Mouse (Mus musculus): Measurements from ENCODE around the gene Gm49425. TPM values are rescaled to one million over a fixed set of nuclear protein-coding genes. Genes with fewer than 3 reads are reported as not detected.
"Not testable (repeated sequence)": the region's sequence is repeated elsewhere in the genome, so short reads cannot be mapped to it uniquely, and the experiment has no call there.

Gm49425 gene
- not detected in 2 replicates for polyA plus RNA-seq (2014; fragmentation: Nextera tagmentation; extraction: Ambion mirVana)

- H3K9me3 ChIP-seq (ENCODE audit: control insufficient read depth, low read length); H3K27me3 ChIP-seq (ENCODE audit: control insufficient read depth, insufficient read depth, low read length); H3K4me1 ChIP-seq (ENCODE audit: control insufficient read depth, insufficient read depth, low read length); ATAC-seq (ENCODE audit: low FRiP score); H3K36me3 ChIP-seq (ENCODE audit: control insufficient read depth, insufficient read depth, low read length); DNase-seq (ENCODE audit: low spot score, missing footprints); H3K27ac ChIP-seq (ENCODE audit: low read depth, low read length); H3K9ac ChIP-seq (ENCODE audit: low read length); H3K4me3 ChIP-seq (ENCODE audit: low read depth, low read length); H3K4me2 ChIP-seq: not testable (repeated sequence)
- WGBS, result 74% methylated on average over 2 of the region's 2 CpGs
These were observed at the start of gene Gm49425 for GRCm38 (mm10) chr15:101517161-101517560. Gm49425 (minus strand) TSS chr15:101517261.

GRCm38 (mm10) chr15:101562850-101563249, 45.8 kb upstream of the Gm49425 start, which contains the start of gene Krt90:
Krt90 (minus strand) TSS chr15:101562950.
- peaks cover 7% of the 10 kb centered on the region for H3K4me1 ChIP-seq (ENCODE audit: control insufficient read depth, insufficient read depth, low read length)
- no peaks in the 10 kb centered on the region for H3K36me3 ChIP-seq (ENCODE audit: control insufficient read depth, insufficient read depth, low read length)
- H3K9ac ChIP-seq (ENCODE audit: low read length), result no peak within 1 kb of the TSS
- WGBS, result 53% methylated on average over 5 of the region's 5 CpGs
- H3K27me3 ChIP-seq (ENCODE audit: control insufficient read depth, insufficient read depth, low read length), result no peaks in the 10 kb centered on the region
- no peak within 1 kb of the TSS for H3K27ac ChIP-seq (ENCODE audit: low read depth, low read length)
- H3K4me2 ChIP-seq, result no peak within 1 kb of the TSS
- H3K9me3 ChIP-seq (ENCODE audit: control insufficient read depth, low read length), result no peaks in the 10 kb centered on the region
- no peak within 1 kb of the TSS for H3K4me3 ChIP-seq (ENCODE audit: low read depth, low read length)
- DNase-seq (ENCODE audit: low spot score, missing footprints), result no peak
- ATAC-seq (ENCODE audit: low FRiP score), result no peak

DNA sequence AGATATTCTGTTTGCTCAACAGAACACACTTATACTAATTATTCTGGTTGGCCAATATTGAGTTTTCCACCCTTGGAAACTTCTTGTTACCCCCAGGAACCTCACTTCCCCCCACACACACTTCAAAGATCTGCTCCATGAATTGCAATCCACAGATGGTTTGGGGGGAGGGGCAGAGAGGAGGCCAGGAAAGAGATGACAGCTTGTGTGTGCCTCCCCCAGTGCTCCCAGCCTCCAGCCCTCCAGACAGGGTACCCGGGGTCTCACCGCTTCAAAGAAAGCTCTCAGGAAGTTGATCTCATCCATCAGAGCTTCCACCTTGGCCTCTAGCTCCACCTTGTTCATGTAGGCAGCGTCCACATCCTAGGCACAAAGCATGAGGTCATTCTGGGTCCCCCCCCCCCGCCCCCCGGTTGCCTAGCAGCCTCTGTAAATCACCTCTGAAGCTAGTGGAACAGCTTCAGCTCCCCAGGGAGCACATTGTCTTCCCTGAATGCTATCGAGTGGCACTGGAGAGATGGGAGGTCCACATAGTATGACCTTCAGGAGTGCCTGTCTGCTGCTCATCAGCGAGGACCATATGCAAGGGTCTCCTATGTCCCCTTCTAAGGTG, 41.1 kb upstream of the Gm49425 start:
- H3K4me1 ChIP-seq (ENCODE audit: control insufficient read depth, insufficient read depth, low read length), result peaks cover 7% of the 10 kb centered on the region
- H3K4me2 ChIP-seq, result no peak overlapping the region
- H3K27ac ChIP-seq (ENCODE audit: low read depth, low read length), result no peak overlapping the region
- peak; percentile 24; the same call in 1 of the 2 replicates for ATAC-seq (ENCODE audit: low FRiP score)
- 9% methylated on average over 7 of the region's 7 CpGs for WGBS
- H3K9me3 ChIP-seq (ENCODE audit: control insufficient read depth, low read length), result no peaks in the 10 kb centered on the region
- DNase-seq (ENCODE audit: low spot score, missing footprints), result peak; percentile 90
- no peak overlapping the region for H3K9ac ChIP-seq (ENCODE audit: low read length)
- no peaks in the 10 kb centered on the region for H3K36me3 ChIP-seq (ENCODE audit: control insufficient read depth, insufficient read depth, low read length)
- H3K4me3 ChIP-seq (ENCODE audit: low read depth, low read length), result no peak overlapping the region
- no peaks in the 10 kb centered on the region for H3K27me3 ChIP-seq (ENCODE audit: control insufficient read depth, insufficient read depth, low read length)

- H3K4me3 ChIP-seq (ENCODE audit: low read depth, low read length), result no peak overlapping the region
- H3K27me3 ChIP-seq (ENCODE audit: control insufficient read depth, insufficient read depth, low read length), result no peaks in the 10 kb centered on the region
- no peak overlapping the region for H3K27ac ChIP-seq (ENCODE audit: low read depth, low read length)
- peak; percentile 81 for ATAC-seq (ENCODE audit: low FRiP score)
- peak overlapping the region; percentile 24; the same call in 1 of the 2 replicates for H3K4me2 ChIP-seq
- 0% methylated on average over 11 of the region's 11 CpGs for WGBS
- H3K4me1 ChIP-seq (ENCODE audit: control insufficient read depth, insufficient read depth, low read length), result peaks cover 7% of the 10 kb centered on the region
- DNase-seq (ENCODE audit: low spot score, missing footprints), result peak; percentile 87
- H3K36me3 ChIP-seq (ENCODE audit: control insufficient read depth, insufficient read depth, low read length), result no peaks in the 10 kb centered on the region
- H3K9ac ChIP-seq (ENCODE audit: low read length), result no peak overlapping the region
- no peaks in the 10 kb centered on the region for H3K9me3 ChIP-seq (ENCODE audit: control insufficient read depth, low read length)
These were observed 36.1 kb upstream of the Gm49425 start for GRCm38 (mm10) chr15:101553169-101553568.

GRCm38 (mm10) chr15:101552188-101552587, 35.1 kb upstream of the Gm49425 start:
- 88% methylated on average over 8 of the region's 8 CpGs for WGBS
- no peaks in the 10 kb centered on the region for H3K27me3 ChIP-seq (ENCODE audit: control insufficient read depth, insufficient read depth, low read length)

DNA sequence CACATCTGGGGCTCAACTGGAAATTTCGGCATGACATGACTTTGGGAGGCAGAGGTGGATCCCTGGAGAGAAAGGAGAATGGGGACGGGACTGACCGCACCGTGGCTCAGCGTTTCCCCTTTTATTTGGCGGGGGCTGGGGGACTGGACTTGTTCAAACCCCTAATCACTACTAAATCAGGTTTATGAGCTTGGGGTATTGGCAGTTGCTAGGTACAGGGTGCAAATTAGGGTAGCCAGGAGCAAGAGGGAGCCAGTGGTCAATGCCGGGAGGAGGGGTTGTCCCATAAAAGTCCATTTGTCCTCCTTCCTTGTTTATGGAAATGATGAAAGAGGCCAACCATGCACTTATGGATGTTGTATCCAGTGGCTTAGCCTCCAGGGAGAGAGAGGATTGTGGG, 33.5 kb upstream of the Gm49425 start, which contains the start of gene Krt82:
Krt82 (minus strand) TSS at position 101 of the 400 bp plus-strand sequence.
- H3K9me3 ChIP-seq (ENCODE audit: control insufficient read depth, low read length), result no peaks in the 10 kb centered on the region
- no peaks in the 10 kb centered on the region for H3K27me3 ChIP-seq (ENCODE audit: control insufficient read depth, insufficient read depth, low read length)
- no peak within 1 kb of the TSS for H3K4me2 ChIP-seq
- no peak within 1 kb of the TSS for H3K9ac ChIP-seq (ENCODE audit: low read length)
- WGBS, result 87% methylated on average over 7 of the region's 7 CpGs
- no peaks in the 10 kb centered on the region for H3K36me3 ChIP-seq (ENCODE audit: control insufficient read depth, insufficient read depth, low read length)
- peaks cover 4% of the 10 kb centered on the region; the same call in 1 of the 2 replicates for H3K4me1 ChIP-seq (ENCODE audit: control insufficient read depth, insufficient read depth, low read length)
- no peak within 1 kb of the TSS for H3K4me3 ChIP-seq (ENCODE audit: low read depth, low read length)
- no peak for ATAC-seq (ENCODE audit: low FRiP score)
- no peak for DNase-seq (ENCODE audit: low spot score, missing footprints)
- H3K27ac ChIP-seq (ENCODE audit: low read depth, low read length), result no peak within 1 kb of the TSS

More at GRCm38 (mm10) chr15:101552188-101552587, 35.1 kb upstream of the Gm49425 start:
- ATAC-seq (ENCODE audit: low FRiP score) (no peak), DNase-seq (ENCODE audit: low spot score, missing footprints) (no peak)
- H3K4me1 ChIP-seq (ENCODE audit: control insufficient read depth, insufficient read depth, low read length), result peaks cover 4% of the 10 kb centered on the region; the same call in 1 of the 2 replicates
- no peaks in the 10 kb centered on the region for H3K9me3 ChIP-seq (ENCODE audit: control insufficient read depth, low read length)
- H3K4me3 ChIP-seq (ENCODE audit: low read depth, low read length), result no peak overlapping the region
- H3K9ac ChIP-seq (ENCODE audit: low read length), result no peak overlapping the region
- H3K36me3 ChIP-seq (ENCODE audit: control insufficient read depth, insufficient read depth, low read length), result no peaks in the 10 kb centered on the region
- H3K27ac ChIP-seq (ENCODE audit: low read depth, low read length), result no peak overlapping the region
- no peak overlapping the region for H3K4me2 ChIP-seq

GRCm38 (mm10) chr15:101544478-101544877, 27.4 kb upstream of the Gm49425 start:
- 79% methylated on average over 3 of the region's 3 CpGs for WGBS
- no peak overlapping the region for H3K27ac ChIP-seq (ENCODE audit: low read depth, low read length)
- no peaks in the 10 kb centered on the region for H3K4me1 ChIP-seq (ENCODE audit: control insufficient read depth, insufficient read depth, low read length)
- no peaks in the 10 kb centered on the region for H3K9me3 ChIP-seq (ENCODE audit: control insufficient read depth, low read length)
- no peak overlapping the region for H3K9ac ChIP-seq (ENCODE audit: low read length)
- no peak for ATAC-seq (ENCODE audit: low FRiP score)
- H3K36me3 ChIP-seq (ENCODE audit: control insufficient read depth, insufficient read depth, low read length), result no peaks in the 10 kb centered on the region
- no peaks in the 10 kb centered on the region for H3K27me3 ChIP-seq (ENCODE audit: control insufficient read depth, insufficient read depth, low read length)
- DNase-seq (ENCODE audit: low spot score, missing footprints), result no peak
- no peak overlapping the region for H3K4me3 ChIP-seq (ENCODE audit: low read depth, low read length)
- no peak overlapping the region for H3K4me2 ChIP-seq

DNA sequence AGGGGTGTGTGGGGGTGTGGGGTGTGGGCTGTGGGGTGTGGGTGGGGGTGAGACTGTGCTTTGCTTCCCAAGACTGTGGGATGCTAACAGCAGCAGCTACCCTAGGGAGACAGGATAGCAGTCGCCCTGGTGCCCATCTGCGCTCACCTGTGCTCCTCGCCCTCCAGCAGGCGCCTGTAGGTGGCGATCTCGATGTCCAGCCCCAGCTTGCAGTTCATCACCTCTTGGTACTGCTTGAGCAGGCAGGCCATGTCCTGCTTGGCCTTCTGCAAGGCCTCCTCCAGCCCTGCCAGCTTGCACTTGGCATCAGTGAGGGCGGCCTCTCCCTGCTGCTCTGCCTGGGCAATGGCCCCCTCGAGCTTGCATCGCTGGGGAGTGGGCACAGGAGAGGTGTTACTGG, 25.5 kb upstream of the Gm49425 start:
- H3K4me1 ChIP-seq (ENCODE audit: control insufficient read depth, insufficient read depth, low read length), result no peaks in the 10 kb centered on the region
- no peak for ATAC-seq (ENCODE audit: low FRiP score)
- 53% methylated on average over 8 of the region's 9 CpGs for WGBS
- no peak overlapping the region for H3K9ac ChIP-seq (ENCODE audit: low read length)
- no peak overlapping the region for H3K4me2 ChIP-seq
- DNase-seq (ENCODE audit: low spot score, missing footprints), result no peak
- no peak overlapping the region for H3K4me3 ChIP-seq (ENCODE audit: low read depth, low read length)
- H3K36me3 ChIP-seq (ENCODE audit: control insufficient read depth, insufficient read depth, low read length), result no peaks in the 10 kb centered on the region
- no peak overlapping the region for H3K27ac ChIP-seq (ENCODE audit: low read depth, low read length)
- H3K27me3 ChIP-seq (ENCODE audit: control insufficient read depth, insufficient read depth, low read length), result no peaks in the 10 kb centered on the region
- H3K9me3 ChIP-seq (ENCODE audit: control insufficient read depth, low read length), result no peaks in the 10 kb centered on the region

GRCm38 (mm10) chr15:101538580-101538900, 21.5 kb upstream of the Gm49425 start:
- Histone ChIP-seq H3K4me1 (ENCODE audit: control insufficient read depth, insufficient read depth, low read length) (no peaks in the 10 kb centered on the region), H3K4me2 (no peak overlapping the region), H3K36me3 (ENCODE audit: control insufficient read depth, insufficient read depth, low read length) (no peaks in the 10 kb centered on the region), H3K9me3 (ENCODE audit: control insufficient read depth, low read length) (no peaks in the 10 kb centered on the region), H3K27ac (ENCODE audit: low read depth, low read length) (no peak overlapping the region), H3K4me3 (ENCODE audit: low read depth, low read length) (no peak overlapping the region), H3K9ac (ENCODE audit: low read length) (no peak overlapping the region), H3K27me3 (ENCODE audit: control insufficient read depth, insufficient read depth, low read length) (no peaks in the 10 kb centered on the region)
- WGBS, result 81% methylated on average over 4 of the region's 4 CpGs
- no peak for DNase-seq (ENCODE audit: low spot score, missing footprints)
- no peak for ATAC-seq (ENCODE audit: low FRiP score)

Measured in midbrain, embryonic 11.5 days (tissue).